Mouse (Mus musculus) hindbrain, embryonic 12.5 days (tissue): Measurements from ENCODE around the gene Naa38. TPM values are rescaled to one million over a fixed set of nuclear protein-coding genes. Genes with fewer than 3 reads are reported as not detected.

Experiments
- ATAC-seq: fragments of 200-750 bp; cut with Nextera tagmentation; 2 replicates; pipeline ENCODE4 v1.8.0; 2017; ENCODE audit warnings: moderate TSS enrichment; ENCODE audit not compliant: low FRiP score
- H3K27ac ChIP-seq: fragments of 300-500 bp; sonication (generic); 2 replicates; pipeline ENCODE4 v1.5.1; 2016; ENCODE audit warnings: mild to moderate bottlenecking
- H3K27me3 ChIP-seq: fragments of 300-500 bp; sonication (generic); 2 replicates; pipeline ENCODE4 v1.6.1; 2016; ENCODE audit warnings: mild to moderate bottlenecking
- H3K36me3 ChIP-seq: fragments of 300-500 bp; sonication (generic); 2 replicates; pipeline ENCODE4 v1.6.1; 2016; ENCODE audit warnings: mild to moderate bottlenecking
- H3K4me1 ChIP-seq: fragments of 300-500 bp; sonication (generic); 2 replicates; pipeline ENCODE4 v1.6.1; 2016
- H3K4me2 ChIP-seq: fragments of 300-500 bp; sonication (generic); replicated peaks from 2 replicates; pipeline ENCODE4 v1.6.1; 2016; ENCODE audit warnings: mild to moderate bottlenecking
- H3K4me3 ChIP-seq: fragments of 300-500 bp; sonication (generic); 2 replicates; pipeline ENCODE4 v1.5.1; 2016; ENCODE audit warnings: mild to moderate bottlenecking
- H3K9ac ChIP-seq: fragments of 300-500 bp; sonication (generic); 2 replicates; pipeline ENCODE4 v1.6.1; 2016; ENCODE audit warnings: mild to moderate bottlenecking, moderate library complexity
- H3K9me3 ChIP-seq: fragments of 300-500 bp; sonication (generic); replicated peaks from 2 replicates; pipeline ENCODE4 v1.6.1; 2016; ENCODE audit warnings: mild to moderate bottlenecking
- WGBS: fragments of 180-500 bp; shearing (Covaris S2); methylation state at CpG from one replicate; pipeline ENCODE4 v1.1.7; 2016; 5-methylcytosine and 5-hydroxymethylcytosine counted together
- polyA plus RNA-seq: library from polyadenylated mRNA; unstranded; fragments of >200 nt; fragmentation: Nextera tagmentation; extraction: Ambion mirVana; gene quantifications from 2 replicates; pipeline ENCODE4 v1.2.1, GENCODE M21; 2016

The Naa38 gene
- polyA plus RNA-seq, 1 experiment from 2014 or later: 103 TPM

- no peak overlapping the region for H3K4me2 ChIP-seq
- H3K9ac ChIP-seq: no peak overlapping the region
- ATAC-seq: no peak
- peaks cover 5% of the 10 kb centered on the region for H3K27me3 ChIP-seq
- H3K9me3 ChIP-seq: no peaks in the 10 kb centered on the region
- peaks cover 74% of the 10 kb centered on the region for H3K36me3 ChIP-seq
- H3K4me3 ChIP-seq: no peak overlapping the region
- 93% methylated on average over 24 of the region's 24 CpGs for WGBS
- H3K4me1 ChIP-seq: peaks cover 22% of the 10 kb centered on the region
- no peak overlapping the region for H3K27ac ChIP-seq
Observed at GRCm38 (mm10) chr11:69405397-69406200, 10.3 kb downstream of the Naa38 start.

GRCm38 (mm10) chr11:69406282-69406681, 11.0 kb downstream of the Naa38 start:
- ATAC-seq: no peak
- Histone ChIP-seq H3K4me3 (no peak overlapping the region), H3K4me2 (no peak overlapping the region), H3K27me3 (no peaks in the 10 kb centered on the region), H3K9ac (no peak overlapping the region), H3K27ac (no peak overlapping the region), H3K9me3 (no peaks in the 10 kb centered on the region), H3K4me1 (peaks cover 22% of the 10 kb centered on the region), H3K36me3 (peaks cover 67% of the 10 kb centered on the region)
- 90% methylated on average over 19 of the region's 19 CpGs for WGBS

GRCm38 (mm10) chr11:69406867-69407723, 11.8 kb downstream of the Naa38 start:
- Histone ChIP-seq H3K4me3 (no peak overlapping the region), H3K36me3 (peaks cover 59% of the 10 kb centered on the region), H3K9ac (no peak overlapping the region)

GRCm38 (mm10) chr11:69407724-69408004, 12.4 kb downstream of the Naa38 start:
- Histone ChIP-seq H3K36me3 (peaks cover 57% of the 10 kb centered on the region), H3K27ac (no peak overlapping the region), H3K4me2 (no peak overlapping the region), H3K9me3 (no peaks in the 10 kb centered on the region), H3K27me3 (no peaks in the 10 kb centered on the region), H3K4me3 (no peak overlapping the region), H3K4me1 (peaks cover 32% of the 10 kb centered on the region), H3K9ac (no peak overlapping the region)
- WGBS: 87% methylated on average over 4 of the region's 4 CpGs
- no peak for ATAC-seq

More at GRCm38 (mm10) chr11:69406867-69407723, 11.8 kb downstream of the Naa38 start:
- H3K27ac ChIP-seq: no peak overlapping the region
- H3K27me3 ChIP-seq: no peaks in the 10 kb centered on the region
- peaks cover 26% of the 10 kb centered on the region for H3K4me1 ChIP-seq
- H3K4me2 ChIP-seq: no peak overlapping the region
- ATAC-seq: no peak
- WGBS: 91% methylated on average over 16 of the region's 16 CpGs
- H3K9me3 ChIP-seq: no peaks in the 10 kb centered on the region

GRCm38 (mm10) chr11:69408541-69409377, 13.5 kb downstream of the Naa38 start:
- Histone ChIP-seq H3K27ac (peak overlapping the region; percentile 99), H3K4me3 (peak overlapping the region; percentile 63), H3K9me3 (no peaks in the 10 kb centered on the region), H3K4me2 (peak overlapping the region; percentile 99), H3K4me1 (peaks cover 43% of the 10 kb centered on the region), H3K9ac (peak overlapping the region; percentile 95), H3K27me3 (no peaks in the 10 kb centered on the region), H3K36me3 (peaks cover 51% of the 10 kb centered on the region)
- peak; percentile 64 for ATAC-seq
- under 1% methylated on average over 33 of the region's 33 CpGs for WGBS

GRCm38 (mm10) chr11:69409378-69410044, 14.2 kb downstream of the Naa38 start:
- WGBS: under 1% methylated on average over 36 of the region's 46 CpGs
- no peaks in the 10 kb centered on the region for H3K27me3 ChIP-seq
- H3K9me3 ChIP-seq: no peaks in the 10 kb centered on the region
- peak; percentile 32 for ATAC-seq
- H3K36me3 ChIP-seq: peaks cover 43% of the 10 kb centered on the region
- H3K4me2 ChIP-seq: peak overlapping the region; percentile 99
- H3K27ac ChIP-seq: peak overlapping the region; percentile 99
- peaks cover 50% of the 10 kb centered on the region for H3K4me1 ChIP-seq
- peak overlapping the region; percentile 95 for H3K9ac ChIP-seq
- peak overlapping the region; percentile 63 for H3K4me3 ChIP-seq

- Histone ChIP-seq H3K27me3 (no peaks in the 10 kb centered on the region), H3K9me3 (no peaks in the 10 kb centered on the region), H3K4me2 (peak overlapping the region; percentile 99), H3K27ac (peak overlapping the region; percentile 99), H3K36me3 (peaks cover 39% of the 10 kb centered on the region), H3K4me1 (peaks cover 55% of the 10 kb centered on the region), H3K4me3 (peak overlapping the region; percentile 63), H3K9ac (peak overlapping the region; percentile 95)
- 0% methylated on average over 18 of the region's 18 CpGs for WGBS
- ATAC-seq: no peak
Observed at GRCm38 (mm10) chr11:69410045-69410309, 14.7 kb downstream of the Naa38 start.

GRCm38 (mm10) chr11:69410310-69411072, 15.2 kb downstream of the Naa38 start:
- peaks cover 57% of the 10 kb centered on the region for H3K4me1 ChIP-seq
- peak overlapping the region; percentile 63 for H3K4me3 ChIP-seq
- H3K36me3 ChIP-seq: peaks cover 34% of the 10 kb centered on the region
- WGBS: under 1% methylated on average over 39 of the region's 41 CpGs
- H3K27me3 ChIP-seq: no peaks in the 10 kb centered on the region
- ATAC-seq: 0 out of 2 replicates have a peak, but pooled peaks have one; percentile 2
- H3K27ac ChIP-seq: peak overlapping the region; percentile 99
- H3K4me2 ChIP-seq: peak overlapping the region; percentile 99
- no peaks in the 10 kb centered on the region for H3K9me3 ChIP-seq
- peak overlapping the region; percentile 95 for H3K9ac ChIP-seq

GRCm38 (mm10) chr11:69411073-69411535, 15.8 kb downstream of the Naa38 start:
- H3K4me1 ChIP-seq: peaks cover 57% of the 10 kb centered on the region
- under 1% methylated on average over 26 of the region's 26 CpGs for WGBS
- peak; percentile 57 for ATAC-seq
- peak overlapping the region; percentile 95 for H3K9ac ChIP-seq
- peak overlapping the region; percentile 99 for H3K4me2 ChIP-seq
- H3K27me3 ChIP-seq: no peaks in the 10 kb centered on the region
- H3K9me3 ChIP-seq: no peaks in the 10 kb centered on the region
- H3K36me3 ChIP-seq: peaks cover 27% of the 10 kb centered on the region
- peak overlapping the region; percentile 63 for H3K4me3 ChIP-seq
- H3K27ac ChIP-seq: peak overlapping the region; percentile 99

GRCm38 (mm10) chr11:69411538-69412203, 16.4 kb downstream of the Naa38 start:
- peaks cover 22% of the 10 kb centered on the region for H3K36me3 ChIP-seq
- H3K9me3 ChIP-seq: no peaks in the 10 kb centered on the region
- H3K27me3 ChIP-seq: no peaks in the 10 kb centered on the region
- H3K4me3 ChIP-seq: peak overlapping the region; percentile 63
- peak overlapping the region; percentile 99 for H3K4me2 ChIP-seq
- peaks cover 59% of the 10 kb centered on the region for H3K4me1 ChIP-seq
- H3K27ac ChIP-seq: peak overlapping the region; percentile 99
- WGBS: under 1% methylated on average over 36 of the region's 39 CpGs
- no peak for ATAC-seq
- H3K9ac ChIP-seq: peak overlapping the region; percentile 95
